Mouse (Mus musculus) cerebellum, adult 18-20 months (tissue): ENCODE measurements around the gene Speg.
A peak's percentile ranks its signal among the peaks of the same experiment; 100 is the strongest.

Experiments used
- DNase-seq, 2 experiments: peaks; one replicate each; pipeline ENCODE4 v3.0.0; 2021

The Speg gene

GRCm38 (mm10) chr1:75374950-75375936 lies at the start of gene Speg:
Speg (plus strand) TSS chr1:75375297.
- no peak for DNase-seq

GRCm38 (mm10) chr1:75327461-75327860 lies 47.6 kb upstream of the Speg start:
- no peak for DNase-seq

- DNase-seq, result no peak
Observed at GRCm38 (mm10) chr1:75331271-75331670, 43.8 kb upstream of the Speg start.

- DNase-seq, result no peak
Observed at GRCm38 (mm10) chr1:75336461-75336860, 38.6 kb upstream of the Speg start.

GRCm38 (mm10) chr1:75337097-75337496 lies 38.0 kb upstream of the Speg start:
- no peak for DNase-seq

GRCm38 (mm10) chr1:75338091-75338694 lies 36.9 kb upstream of the Speg start:
- DNase-seq, result no peak

GRCm38 (mm10) chr1:75339337-75339736 lies 35.8 kb upstream of the Speg start:
- DNase-seq, result no peak

GRCm38 (mm10) chr1:75340519-75340918 lies 34.6 kb upstream of the Speg start:
- DNase-seq, result no peak

- DNase-seq, result peak; percentile 81 to 86
Observed at GRCm38 (mm10) chr1:75342874-75343416, 32.2 kb upstream of the Speg start.

- DNase-seq, result no peak
Observed at GRCm38 (mm10) chr1:75344291-75345035, 30.6 kb upstream of the Speg start.

- DNase-seq, result no peak
Observed at GRCm38 (mm10) chr1:75345036-75345935, 29.8 kb upstream of the Speg start.

- no peak for DNase-seq
Observed at GRCm38 (mm10) chr1:75347279-75347678, 27.8 kb upstream of the Speg start.

- DNase-seq, result no peak
Observed at GRCm38 (mm10) chr1:75349275-75349674, 25.8 kb upstream of the Speg start.

GRCm38 (mm10) chr1:75357261-75357660 lies 17.8 kb upstream of the Speg start:
- peak; percentile 69 to 71 for DNase-seq

GRCm38 (mm10) chr1:75358009-75358408 lies 17.1 kb upstream of the Speg start:
- no peak for DNase-seq

GRCm38 (mm10) chr1:75359346-75359745 lies 15.8 kb upstream of the Speg start:
- no peak for DNase-seq

GRCm38 (mm10) chr1:75360112-75361031 lies 14.7 kb upstream of the Speg start, which contains the start of gene Des:
Des (plus strand) TSS chr1:75360329.
- peak in 1 of 2 experiments; percentile 48 for DNase-seq

- DNase-seq, result no peak
Observed at GRCm38 (mm10) chr1:75361123-75361522, 14.0 kb upstream of the Speg start.

- no peak for DNase-seq
Observed at GRCm38 (mm10) chr1:75361750-75362149, 13.3 kb upstream of the Speg start.

- no peak for DNase-seq
Observed at GRCm38 (mm10) chr1:75363868-75364267, 11.2 kb upstream of the Speg start.
